Mouse (Mus musculus): Measurements from ENCODE around the gene Sys1. TPM values are rescaled to one million over a fixed set of nuclear protein-coding genes. Genes with fewer than 3 reads are reported as not detected.
A peak's percentile ranks its signal among the peaks of the same experiment; 100 is the strongest.

The Sys1 gene
- polyA plus RNA-seq, 1 experiment from 2014 or later: 52.5 TPM

- no peak overlapping the region for H3K27ac ChIP-seq
- DNase-seq (ENCODE audit: low spot score): no peak
- WGBS: 29% methylated on average over 9 of the region's 10 CpGs
These were observed 60.9 kb downstream of the Sys1 start for GRCm38 (mm10) chr2:164517485-164518221.

GRCm38 (mm10) chr2:164518266-164519170 is 61.8 kb downstream of the Sys1 start:
- 0 out of 2 replicates have a peak, but pooled peaks cover 9% of the 10 kb centered on the region for H3K4me1 ChIP-seq
- no peak for DNase-seq (ENCODE audit: low spot score)
- no peaks in the 10 kb centered on the region for H3K9me3 ChIP-seq
- peaks cover 13% of the 10 kb centered on the region; the same call in 1 of the 2 replicates for H3K27me3 ChIP-seq (ENCODE audit: insufficient read depth, poor library complexity, severe bottlenecking)
- H3K36me3 ChIP-seq: no peaks in the 10 kb centered on the region
- H3K4me3 ChIP-seq: no peak overlapping the region
- WGBS: 50% methylated on average over 11 of the region's 11 CpGs
- no peak overlapping the region for H3K27ac ChIP-seq

More at GRCm38 (mm10) chr2:164517485-164518221, 60.9 kb downstream of the Sys1 start:
- Histone ChIP-seq H3K9me3 (no peaks in the 10 kb centered on the region), H3K4me3 (no peak overlapping the region), H3K4me1 (0 out of 2 replicates have a peak, but pooled peaks cover 9% of the 10 kb centered on the region), H3K27me3 (ENCODE audit: insufficient read depth, poor library complexity, severe bottlenecking) (peaks cover 13% of the 10 kb centered on the region; the same call in 1 of the 2 replicates), H3K36me3 (no peaks in the 10 kb centered on the region)

- peaks cover 13% of the 10 kb centered on the region; the same call in 1 of the 2 replicates for H3K27me3 ChIP-seq (ENCODE audit: insufficient read depth, poor library complexity, severe bottlenecking)
- no peak for DNase-seq (ENCODE audit: low spot score)
- H3K9me3 ChIP-seq: no peaks in the 10 kb centered on the region
- WGBS: 76% methylated on average over 6 of the region's 6 CpGs
- H3K4me3 ChIP-seq: no peak overlapping the region
- no peak overlapping the region for H3K27ac ChIP-seq
- 0 out of 2 replicates have a peak, but pooled peaks cover 9% of the 10 kb centered on the region for H3K4me1 ChIP-seq
- H3K36me3 ChIP-seq: no peaks in the 10 kb centered on the region
These were observed 62.4 kb downstream of the Sys1 start for GRCm38 (mm10) chr2:164519171-164519526.

- Histone ChIP-seq H3K4me3 (no peak overlapping the region), H3K27ac (no peak overlapping the region), H3K9me3 (no peaks in the 10 kb centered on the region), H3K36me3 (no peaks in the 10 kb centered on the region), H3K27me3 (ENCODE audit: insufficient read depth, poor library complexity, severe bottlenecking) (peaks cover 13% of the 10 kb centered on the region; the same call in 1 of the 2 replicates), H3K4me1 (0 out of 2 replicates have a peak, but pooled peaks cover 9% of the 10 kb centered on the region)
- WGBS: 5% methylated on average over 3 of the region's 3 CpGs
- DNase-seq (ENCODE audit: low spot score): peak; percentile 81
These were observed 64.0 kb downstream of the Sys1 start for GRCm38 (mm10) chr2:164520782-164521181.

DNA sequence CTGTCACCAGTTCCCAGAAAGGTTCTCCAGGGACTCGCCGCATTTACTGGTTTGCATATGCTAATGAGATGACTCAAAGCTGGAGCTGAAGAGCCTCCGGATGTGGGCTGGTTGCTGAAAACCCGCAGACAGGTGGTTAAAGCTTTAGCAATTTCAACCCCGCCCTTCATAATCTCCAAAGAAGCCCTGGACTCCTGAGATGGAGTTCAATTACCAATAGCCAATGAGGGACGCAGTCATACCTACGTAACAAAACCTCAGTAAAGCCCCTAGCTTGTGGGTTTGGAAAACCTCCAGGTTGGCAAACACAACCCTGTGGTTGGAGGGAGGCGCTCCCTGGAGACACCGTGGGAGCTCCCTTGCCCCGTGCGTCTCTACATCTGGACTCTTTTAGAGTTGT is 65.1 kb downstream of the Sys1 start:
- no peak for DNase-seq (ENCODE audit: low spot score)
- Histone ChIP-seq H3K9me3 (peaks cover 6% of the 10 kb centered on the region), H3K4me3 (no peak overlapping the region), H3K27ac (no peak overlapping the region), H3K27me3 (ENCODE audit: insufficient read depth, poor library complexity, severe bottlenecking) (peaks cover 13% of the 10 kb centered on the region; the same call in 1 of the 2 replicates), H3K4me1 (0 out of 2 replicates have a peak, but pooled peaks cover 9% of the 10 kb centered on the region), H3K36me3 (no peaks in the 10 kb centered on the region)
- WGBS: 15% methylated on average over 11 of the region's 11 CpGs

DNA sequence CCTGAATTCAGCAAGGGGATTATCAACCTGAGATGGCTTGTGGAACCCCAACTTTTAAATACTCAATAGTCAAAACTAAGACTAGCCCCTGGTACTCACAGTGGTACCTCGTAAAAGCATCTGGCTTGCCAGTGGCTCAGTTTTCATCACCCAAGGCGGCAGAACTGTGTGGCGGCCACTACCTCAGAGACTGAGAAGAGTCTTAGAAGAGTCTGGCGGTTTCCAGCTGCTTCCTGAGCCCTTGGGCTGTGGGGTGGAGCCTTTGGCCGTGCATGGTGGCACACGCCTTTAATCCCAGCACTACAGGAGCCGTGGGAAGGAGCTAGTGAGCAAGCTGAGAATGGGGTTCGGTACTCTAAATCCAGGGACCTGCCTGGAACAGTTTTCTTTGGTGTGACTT is 65.5 kb downstream of the Sys1 start:
- Histone ChIP-seq H3K4me3 (no peak overlapping the region), H3K4me1 (0 out of 2 replicates have a peak, but pooled peaks cover 9% of the 10 kb centered on the region), H3K36me3 (no peaks in the 10 kb centered on the region), H3K9me3 (peaks cover 7% of the 10 kb centered on the region), H3K27ac (no peak overlapping the region), H3K27me3 (ENCODE audit: insufficient read depth, poor library complexity, severe bottlenecking) (peaks cover 13% of the 10 kb centered on the region; the same call in 1 of the 2 replicates)
- no peak for DNase-seq (ENCODE audit: low spot score)
- 22% methylated on average over 8 of the region's 8 CpGs for WGBS

GRCm38 (mm10) chr2:164523301-164523773 is 66.6 kb downstream of the Sys1 start:
- Histone ChIP-seq H3K4me3 (no peak overlapping the region), H3K27me3 (ENCODE audit: insufficient read depth, poor library complexity, severe bottlenecking) (peaks cover 13% of the 10 kb centered on the region; the same call in 1 of the 2 replicates), H3K9me3 (peaks cover 7% of the 10 kb centered on the region), H3K27ac (no peak overlapping the region), H3K4me1 (0 out of 2 replicates have a peak, but pooled peaks cover 9% of the 10 kb centered on the region), H3K36me3 (no peaks in the 10 kb centered on the region)
- WGBS: 78% methylated on average over 10 of the region's 10 CpGs
- no peak for DNase-seq (ENCODE audit: low spot score)

DNA sequence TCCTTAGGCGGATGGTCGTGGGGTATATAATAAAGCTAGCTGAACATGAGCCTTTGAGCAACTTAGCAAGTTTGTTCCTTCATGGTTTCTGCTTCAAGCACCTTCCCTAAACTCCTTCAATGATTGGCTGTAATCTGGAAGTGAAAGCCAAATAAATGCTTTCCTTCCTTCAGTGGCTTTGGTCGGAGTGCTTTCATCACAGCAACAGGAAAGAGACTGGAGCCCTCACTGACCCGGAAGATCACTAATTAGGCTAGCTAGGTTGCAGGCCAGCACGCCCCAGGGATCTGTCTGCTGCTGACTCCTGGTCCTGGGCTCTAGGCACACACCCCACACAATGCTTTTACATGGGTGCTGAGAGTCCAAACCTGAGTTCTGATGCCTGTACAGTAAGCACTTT is 71.8 kb downstream of the Sys1 start:
- Histone ChIP-seq H3K4me3 (no peak overlapping the region), H3K4me1 (no peaks in the 10 kb centered on the region), H3K36me3 (no peaks in the 10 kb centered on the region), H3K27me3 (ENCODE audit: insufficient read depth, poor library complexity, severe bottlenecking) (no peaks in the 10 kb centered on the region), H3K27ac (no peak overlapping the region), H3K9me3 (peaks cover 7% of the 10 kb centered on the region)
- DNase-seq (ENCODE audit: low spot score): no peak
- 72% methylated on average over 5 of the region's 5 CpGs for WGBS

Other genes starting within 250 kb of the Sys1 start
- not detected in 2 replicates for gene Wfdc15b, start 235.3 kb upstream of the Sys1 start, polyA plus RNA-seq (2016; fragmentation: Nextera tagmentation; extraction: Ambion mirVana)
- not detected in 2 replicates for gene Svs2, start 218.5 kb upstream of the Sys1 start, polyA plus RNA-seq (2016; fragmentation: Nextera tagmentation; extraction: Ambion mirVana)
- not detected in 2 replicates for gene Svs3b, start 200.3 kb upstream of the Sys1 start, polyA plus RNA-seq (2016; fragmentation: Nextera tagmentation; extraction: Ambion mirVana)
- gene Svs4, start 178.5 kb upstream of the Sys1 start, polyA plus RNA-seq (2016; fragmentation: Nextera tagmentation; extraction: Ambion mirVana): not detected in 2 replicates
- not detected in 2 replicates for gene Svs3a, start 167.7 kb upstream of the Sys1 start, polyA plus RNA-seq (2016; fragmentation: Nextera tagmentation; extraction: Ambion mirVana)
- gene Svs6, start 140.2 kb upstream of the Sys1 start, polyA plus RNA-seq (2016; fragmentation: Nextera tagmentation; extraction: Ambion mirVana): not detected in 2 replicates
- gene Svs5, start 124.2 kb upstream of the Sys1 start, polyA plus RNA-seq (2016; fragmentation: Nextera tagmentation; extraction: Ambion mirVana): not detected in 2 replicates
- 0.92 TPM in 1 of 2 replicates, not detected in the other for gene Slpi, start 67.9 kb upstream of the Sys1 start, polyA plus RNA-seq (2016; fragmentation: Nextera tagmentation; extraction: Ambion mirVana)
- gene Rbpjl, start 53.8 kb upstream of the Sys1 start, polyA plus RNA-seq (2016; fragmentation: Nextera tagmentation; extraction: Ambion mirVana): 0.02 and 0.08 TPM in 2 replicates
- 0.76 and 1.2 TPM in 2 replicates for gene Matn4, start 51.8 kb upstream of the Sys1 start, polyA plus RNA-seq (2016; fragmentation: Nextera tagmentation; extraction: Ambion mirVana)
- gene Sdc4, start 13.1 kb upstream of the Sys1 start, polyA plus RNA-seq (2016; fragmentation: Nextera tagmentation; extraction: Ambion mirVana): 37.3 and 37.8 TPM in 2 replicates
- 10.3 and 11.7 TPM in 2 replicates for gene Gm20458, start 4.0 kb downstream of the Sys1 start, polyA plus RNA-seq (2016; fragmentation: Nextera tagmentation; extraction: Ambion mirVana)
- gene Trp53tg5, start 16.8 kb downstream of the Sys1 start, polyA plus RNA-seq (2016; fragmentation: Nextera tagmentation; extraction: Ambion mirVana): not detected in 2 replicates
- gene Dbndd2, start 29.1 kb downstream of the Sys1 start, polyA plus RNA-seq (2016; fragmentation: Nextera tagmentation; extraction: Ambion mirVana): 7.4 and 16.5 TPM in 2 replicates
- gene Pigt, start 40.6 kb downstream of the Sys1 start, polyA plus RNA-seq (2016; fragmentation: Nextera tagmentation; extraction: Ambion mirVana): 51.0 and 59.1 TPM in 2 replicates
- gene Wfdc2, start 105.4 kb downstream of the Sys1 start, polyA plus RNA-seq (2016; fragmentation: Nextera tagmentation; extraction: Ambion mirVana): 11.1 and 28.0 TPM in 2 replicates
- not detected in 2 replicates for gene Spint3, start 116.5 kb downstream of the Sys1 start, polyA plus RNA-seq (2016; fragmentation: Nextera tagmentation; extraction: Ambion mirVana)
- gene Wfdc6a, start 128.5 kb downstream of the Sys1 start, polyA plus RNA-seq (2016; fragmentation: Nextera tagmentation; extraction: Ambion mirVana): not detected in 2 replicates
- not detected in 2 replicates for gene Eppin, start 136.6 kb downstream of the Sys1 start, polyA plus RNA-seq (2016; fragmentation: Nextera tagmentation; extraction: Ambion mirVana)
- gene Wfdc6b, start 156.6 kb downstream of the Sys1 start, polyA plus RNA-seq (2016; fragmentation: Nextera tagmentation; extraction: Ambion mirVana): not detected in 2 replicates
- gene Wfdc8, start 156.7 kb downstream of the Sys1 start, polyA plus RNA-seq (2016; fragmentation: Nextera tagmentation; extraction: Ambion mirVana): not detected in 2 replicates
- gene Wfdc16, start 181.8 kb downstream of the Sys1 start, polyA plus RNA-seq (2016; fragmentation: Nextera tagmentation; extraction: Ambion mirVana): not detected in 2 replicates
- not detected in 2 replicates for gene Wfdc10, start 199.1 kb downstream of the Sys1 start, polyA plus RNA-seq (2016; fragmentation: Nextera tagmentation; extraction: Ambion mirVana)
- gene Wfdc9, start 199.6 kb downstream of the Sys1 start, polyA plus RNA-seq (2016; fragmentation: Nextera tagmentation; extraction: Ambion mirVana): not detected in 2 replicates
- not detected in 2 replicates for gene Wfdc11, start 217.1 kb downstream of the Sys1 start, polyA plus RNA-seq (2016; fragmentation: Nextera tagmentation; extraction: Ambion mirVana)
- not detected in 2 replicates for gene Wfdc13, start 228.1 kb downstream of the Sys1 start, polyA plus RNA-seq (2016; fragmentation: Nextera tagmentation; extraction: Ambion mirVana)
- not detected in 2 replicates for gene Spint4, start 241.5 kb downstream of the Sys1 start, polyA plus RNA-seq (2016; fragmentation: Nextera tagmentation; extraction: Ambion mirVana)

Measured in heart, embryonic 10.5 days (tissue).